10 mouse cellular contexts compared by ENCODE assay signal in genomic region chr10:26639118-26639517, GRCm38 (mm10).
"Had no signal": no experiment of that assay in that cellular context is flagged by ENCODE, and none has a peak within 500 bp of the region (broad histone marks: within the 10 kb centered on the region; RNA-seq: fewer than 3 reads in every experiment).

No protein-coding gene starts in this region.

- H3K4me1 ChIP-seq: limb, embryonic 13.5 days; neural tube, embryonic 12.5 days had no signal

- H3K9me3 ChIP-seq: limb, embryonic 13.5 days; neural tube, embryonic 12.5 days had no signal

- H3K27ac ChIP-seq: kidney, postnatal 0 days; limb, embryonic 13.5 days; liver, embryonic 14.5 days; neural tube, embryonic 12.5 days had no signal

- H3K9ac ChIP-seq: limb, embryonic 13.5 days; liver, embryonic 14.5 days; neural tube, embryonic 12.5 days had no signal

- DNase-seq: kidney, adult 9 months; kidney, postnatal 36 days; left cerebral cortex, postnatal 4 days; lung, adult 18-20 months; right cerebral cortex, postnatal 25 days; thymus, postnatal 36 days had no signal

- H3K36me3 ChIP-seq: limb, embryonic 13.5 days; neural tube, embryonic 12.5 days had no signal

- H3K4me2 ChIP-seq: limb, embryonic 13.5 days; neural tube, embryonic 12.5 days had no signal

- H3K4me3 ChIP-seq: limb, embryonic 13.5 days; neural tube, embryonic 12.5 days had no signal

- H3K27me3 ChIP-seq: limb, embryonic 13.5 days; neural tube, embryonic 12.5 days had no signal
